Mouse (Mus musculus) E14TG2a.4 (cell line): ENCODE measurements at regions not wholly inside any gene's neighbourhood (a gene's known extent, or its start where the extent isn't known, plus 50 kb on each side); places are given as distances from the start of the nearest gene placed in this dataset.

Experiments used
- H3K27me3 ChIP-seq: 2 replicates; pipeline ENCODE4 v1.6.1; 2014; ENCODE audit warnings: low read length, control low read depth; ENCODE audit not compliant: insufficient read depth
- H3K36me3 ChIP-seq: 2 replicates; pipeline ENCODE4 v1.6.1; 2014; ENCODE audit warnings: low read length, control low read depth; ENCODE audit not compliant: insufficient read depth
- H3K4me1 ChIP-seq: replicated peaks from 2 replicates; pipeline ENCODE4 v1.6.1; 2014; ENCODE audit warnings: low read depth, low read length, control low read depth
- H3K4me3 ChIP-seq: replicated peaks from 2 replicates; pipeline ENCODE4 v1.5.1; 2014; ENCODE audit warnings: mild to moderate bottlenecking, low read length
- H3K9me3 ChIP-seq: 2 replicates; pipeline ENCODE4 v1.6.1; 2014; ENCODE audit warnings: low read length, control low read depth
- NANOG ChIP-seq: IDR thresholded peaks from 2 replicates; pipeline ENCODE4 v1.6.1; 2014; ENCODE audit warnings: borderline replicate concordance, low read length, mixed read lengths

DNA sequence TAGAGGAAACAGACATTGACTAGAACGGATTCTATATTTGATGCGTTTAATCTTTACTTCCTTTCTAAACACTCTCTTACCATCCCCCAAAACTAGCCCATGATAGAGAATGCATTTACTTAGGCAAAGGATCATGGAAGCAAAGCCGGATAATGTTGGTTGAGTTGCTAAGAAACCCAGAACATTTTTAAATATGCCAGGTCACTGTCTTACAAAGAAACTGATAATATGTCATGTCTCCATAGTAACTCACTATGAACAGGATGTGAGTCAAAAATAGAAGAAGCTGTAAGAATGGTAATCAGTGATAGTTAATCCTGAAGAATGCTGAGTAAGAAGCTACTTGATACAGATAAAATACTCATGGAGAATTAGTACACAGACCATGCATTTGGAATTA is 405.0 kb upstream of the Gm21961 start:
- Histone ChIP-seq H3K4me1 (no peaks in the 10 kb centered on the region), H3K9me3 (no peaks in the 10 kb centered on the region), H3K27me3 (no peaks in the 10 kb centered on the region), H3K4me3 (no peak overlapping the region), H3K36me3 (no peaks in the 10 kb centered on the region)
- no peak for TF ChIP-seq NANOG
